Mouse (Mus musculus): ENCODE measurements at regions not wholly inside any gene's neighbourhood (a gene's known extent, or its start where the extent isn't known, plus 50 kb on each side); places are given as distances from the start of the nearest gene placed in this dataset.

DNA sequence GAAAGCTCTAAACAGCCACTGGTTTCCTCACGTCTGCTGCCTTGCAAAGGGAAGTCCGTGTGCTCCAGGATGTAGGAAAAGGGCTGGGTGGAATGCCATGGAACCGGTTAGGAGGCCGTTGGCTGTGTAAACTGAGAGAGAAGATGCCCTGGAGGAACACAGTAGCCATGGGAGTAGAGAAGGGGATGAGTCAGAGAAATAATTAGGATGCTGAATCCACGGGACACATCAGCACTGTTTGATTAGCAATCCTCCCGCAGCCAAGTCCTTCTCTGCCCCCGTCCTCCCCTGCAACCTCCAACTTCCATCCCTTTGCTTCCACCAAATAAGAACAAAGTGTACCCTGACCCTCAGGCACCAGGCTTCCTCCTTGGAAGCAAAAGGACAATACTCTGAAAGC lies 532.4 kb upstream of the Tmpo start:
- TF ChIP-seq CTCF (IDR thresholded peaks at IDR 0.05; ENCODE audit: low read depth, low read length) (no peak), POLR2A (IDR thresholded peaks at IDR 0.05; ENCODE audit: insufficient read depth, low read length) (no peak), EP300 (IDR thresholded peaks at IDR 0.05; ENCODE audit: insufficient read depth, low read depth, low read length) (no peak)

All from ES-Bruce4 (cell line).